Mouse (Mus musculus) CH12.LX (cell line): ENCODE data around the gene Pum2. TPM values are rescaled to one million over a fixed set of nuclear protein-coding genes. Genes with fewer than 3 reads are reported as not detected.
"Not testable (repeated sequence)": the region's sequence is repeated elsewhere in the genome, so short reads cannot be mapped to it uniquely, and the experiment has no call there.

Source experiments
- DNase-seq: peaks from one replicate; pipeline ENCODE4 v3.0.0-alpha.2; 2013; ENCODE audit errors: extremely low read depth
- H3K27ac ChIP-seq: 2 replicates; pipeline ENCODE4 v1.5.1; 2012; ENCODE audit warnings: low read depth, mild to moderate bottlenecking, control low read depth, moderate library complexity; ENCODE audit not compliant: insufficient read depth
- H3K27me3 ChIP-seq: replicated peaks from 2 replicates; pipeline ENCODE3; 2012; ENCODE audit warnings: inconsistent platforms
- H3K36me3 ChIP-seq, 2 experiments: replicated peaks in 1 of 2; 2 replicates each; pipeline versions ENCODE3 to v1.6.1; 2012; ENCODE audit warnings: inconsistent platforms in 1 of 2, low read length in 1 of 2, mild to moderate bottlenecking in 1 of 2, mixed read lengths in 1 of 2, moderate library complexity in 1 of 2; ENCODE audit not compliant: control insufficient read depth in 1 of 2, insufficient read depth in 1 of 2
- H3K4me1 ChIP-seq, 2 experiments: 2 replicates each; pipeline ENCODE4 v1.6.1; 2012; ENCODE audit warnings: inconsistent platforms in 1 of 2, moderate library complexity in 1 of 2; ENCODE audit not compliant: insufficient read depth in 2 of 2, control insufficient read depth in 1 of 2
- H3K4me2 ChIP-seq: 2 replicates; pipeline ENCODE4 v1.6.1; 2012; ENCODE audit warnings: low read depth, mild to moderate bottlenecking, control low read depth; ENCODE audit not compliant: poor library complexity, insufficient read depth, severe bottlenecking
- H3K4me3 ChIP-seq, 3 experiments: fragments of 150-350 bp in 1 of 3; sonication (generic) in 1 of 3; replicated peaks in 1 of 3; 2 replicates each; pipeline versions ENCODE3 to v1.5.1; 2011 to 2012; ENCODE audit warnings: low read depth in 2 of 3, low read length in 2 of 3, mild to moderate bottlenecking in 2 of 3, moderate library complexity in 2 of 3, control low read depth in 1 of 3, improper control_type of control experiment in 1 of 3, inconsistent platforms in 1 of 3, mixed read lengths in 1 of 3; ENCODE audit not compliant: poor library complexity in 1 of 3
- H3K79me2 ChIP-seq: replicated peaks from 2 replicates; pipeline ENCODE4 v1.6.1; 2012; ENCODE audit warnings: mild to moderate bottlenecking, moderate library complexity; ENCODE audit not compliant: control insufficient read depth, poor library complexity, insufficient read depth, severe bottlenecking; ENCODE audit errors: extremely low read depth
- H3K9ac ChIP-seq: 2 replicates; pipeline ENCODE4 v1.6.1; 2012; ENCODE audit warnings: low read depth, mild to moderate bottlenecking, control low read depth, moderate library complexity; ENCODE audit not compliant: insufficient read depth
- H3K9me3 ChIP-seq: replicated peaks from 2 replicates; pipeline ENCODE3; 2012; ENCODE audit warnings: low read length, inconsistent platforms, mixed read lengths
- CHD1 ChIP-seq: IDR thresholded peaks from 2 replicates; pipeline ENCODE4 v1.6.1; 2012; ENCODE audit warnings: low read depth, low read length, improper control_type of control experiment, inconsistent platforms
- CTCF ChIP-seq, 2 experiments: IDR thresholded peaks in 1 of 2; conservative IDR thresholded peaks in 1 of 2; 2 replicates each; pipeline ENCODE4 v1.5.1; 2011 to 2012; ENCODE audit warnings: low read depth in 2 of 2, low read length in 2 of 2, improper control_type of control experiment in 1 of 2, inconsistent platforms in 1 of 2, mild to moderate bottlenecking in 1 of 2, moderate library complexity in 1 of 2
- EP300 ChIP-seq: IDR thresholded peaks from 2 replicates; pipeline ENCODE4 v1.6.1; 2011; ENCODE audit warnings: low read length, improper control_type of control experiment
- ETS1 ChIP-seq: conservative IDR thresholded peaks from 2 replicates; pipeline ENCODE4 v1.6.1; 2012; ENCODE audit warnings: low read depth, mild to moderate bottlenecking, inconsistent platforms, low read length, improper control_type of control experiment, moderate library complexity
- GABPA ChIP-seq: IDR thresholded peaks from 2 replicates; pipeline ENCODE4 v1.6.1; 2012; ENCODE audit warnings: low read depth, low read length, improper control_type of control experiment, inconsistent platforms; ENCODE audit not compliant: insufficient replicate concordance
- IRF4 ChIP-seq: IDR thresholded peaks from 2 replicates; pipeline ENCODE4 v1.6.1; 2014; ENCODE audit warnings: low read depth, mild to moderate bottlenecking, inconsistent platforms, low read length, improper control_type of control experiment
- MAZ ChIP-seq: IDR thresholded peaks from 2 replicates; pipeline ENCODE4 v1.6.1; 2012; ENCODE audit warnings: low read depth, mild to moderate bottlenecking, inconsistent platforms, low read length, improper control_type of control experiment, moderate library complexity
- MEF2A ChIP-seq: IDR thresholded peaks from 2 replicates; pipeline ENCODE4 v1.6.1; 2014; ENCODE audit warnings: low read depth, mild to moderate bottlenecking, inconsistent platforms, low read length, improper control_type of control experiment, borderline replicate concordance
- MYC ChIP-seq: IDR thresholded peaks from 2 replicates; pipeline ENCODE4 v1.6.1; 2011; ENCODE audit warnings: low read depth, mild to moderate bottlenecking, improper control_type of control experiment, low read length
- RAD21 ChIP-seq: IDR thresholded peaks from 2 replicates; pipeline ENCODE4 v1.6.1; 2011; ENCODE audit warnings: low read depth, mild to moderate bottlenecking, low read length, improper control_type of control experiment, moderate library complexity
- RCOR1 ChIP-seq: conservative IDR thresholded peaks from 2 replicates; pipeline ENCODE4 v1.6.1; 2012; ENCODE audit warnings: low read depth, mild to moderate bottlenecking, inconsistent platforms, low read length, improper control_type of control experiment
- SMC3 ChIP-seq: IDR thresholded peaks from 2 replicates; pipeline ENCODE4 v1.6.1; 2011; ENCODE audit warnings: low read depth, low read length, improper control_type of control experiment
- TBP ChIP-seq: conservative IDR thresholded peaks from 2 replicates; pipeline ENCODE4 v1.6.1; 2011; ENCODE audit warnings: low read depth, low read length, improper control_type of control experiment
- UBTF ChIP-seq: IDR thresholded peaks from 2 replicates; pipeline ENCODE4 v1.6.1; 2012; ENCODE audit warnings: low read depth, mild to moderate bottlenecking, inconsistent platforms, low read length, improper control_type of control experiment, moderate library complexity
- USF2 ChIP-seq: conservative IDR thresholded peaks from 2 replicates; pipeline ENCODE4 v1.6.1; 2011; ENCODE audit warnings: low read depth, low read length, improper control_type of control experiment
- ZKSCAN1 ChIP-seq: IDR thresholded peaks from 2 replicates; pipeline ENCODE4 v1.6.1; 2012; ENCODE audit warnings: low read depth, inconsistent platforms, low read length, improper control_type of control experiment, borderline replicate concordance
- ZMIZ1 ChIP-seq: IDR thresholded peaks from 2 replicates; pipeline ENCODE4 v1.6.1; 2012; ENCODE audit warnings: low read depth, mild to moderate bottlenecking, inconsistent platforms, low read length, improper control_type of control experiment
- ZNF384 ChIP-seq: IDR thresholded peaks from 2 replicates; pipeline ENCODE4 v1.6.1; 2012; ENCODE audit warnings: low read depth, low read length, improper control_type of control experiment, inconsistent platforms
- dilution Hi-C: fragments of 300-500 bp; cut with MboI; formaldehyde crosslinking; loops from 2 replicates; pipeline ENCODE4 v1.14.3; 2020; ENCODE audit warnings: low sequenced_read_pairs; ENCODE audit not compliant: extremely low pct_unique_long_range_greater_than_20kb, extremely low pct_ligation_motif_present
- in situ Hi-C: fragments of 300-500 bp; cut with MboI; formaldehyde crosslinking; loops from 3 replicates; pipeline ENCODE4 v1.14.3; 2019; ENCODE audit warnings: low sequenced_read_pairs, low pct_ligation_motif_present, low pct_unique_long_range_greater_than_20kb, mixed read lengths
- polyA plus RNA-seq: library from polyadenylated mRNA; unstranded; fragments of >175 nt; gene quantifications from 2 replicates; pipeline ENCODE4 v1.2.1, GENCODE M21; 2012; ENCODE audit warnings: low read depth; ENCODE audit not compliant: insufficient read length
- total RNA-seq, 2 experiments: library from RNA; depleted of rRNA; stranded (reverse); fragments of 300-350 nt in 1 of 2; fragments of >200 nt in 1 of 2; gene quantifications; 2 replicates each; pipeline ENCODE4 v1.2.3; 2012 to 2014

Gene Pum2
- total and polyA plus RNA-seq, 3 experiments = 52.9 to 90.2 (median 62.7) TPM

DNA sequence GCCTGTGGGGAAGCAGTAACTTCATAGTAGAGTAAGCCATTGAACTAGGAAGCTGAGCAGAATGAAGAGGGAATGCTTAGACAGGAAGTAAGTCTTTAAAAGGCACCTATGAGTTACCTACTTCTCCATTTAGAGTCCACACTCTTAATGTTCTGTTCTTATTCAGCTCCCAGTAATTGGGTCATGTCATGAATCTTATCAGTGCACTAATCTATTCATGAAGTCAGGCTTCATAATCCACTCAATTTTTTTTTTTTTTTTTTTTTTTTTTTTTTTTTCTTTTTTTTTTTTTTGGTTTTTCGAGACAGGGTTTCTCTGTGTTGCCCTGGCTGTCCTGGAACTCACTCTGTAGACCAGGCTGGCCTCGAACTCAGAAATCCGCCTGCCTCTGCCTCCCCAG lies 15.9 kb downstream of the Pum2 start:
- in situ Hi-C loops, H3K4me3 ChIP-seq, H3K4me2 ChIP-seq: not testable (repeated sequence)
- TF ChIP-seq ZNF384 = peak; percentile 55; the same call in 1 of the 2 replicates
- TF ChIP-seq, all 38 proteins: peak for 1; not testable (repeated sequence) for 37
- H3K4me1 ChIP-seq, H3K27ac ChIP-seq, DNase-seq, H3K9ac ChIP-seq, dilution Hi-C loops, H3K9me3 ChIP-seq, H3K27me3 ChIP-seq: not testable (repeated sequence)
- peaks cover 0 to 33% of the 10 kb centered on the region in 2 experiments for H3K36me3 ChIP-seq
- peaks cover 79% of the 10 kb centered on the region for H3K79me2 ChIP-seq

DNA sequence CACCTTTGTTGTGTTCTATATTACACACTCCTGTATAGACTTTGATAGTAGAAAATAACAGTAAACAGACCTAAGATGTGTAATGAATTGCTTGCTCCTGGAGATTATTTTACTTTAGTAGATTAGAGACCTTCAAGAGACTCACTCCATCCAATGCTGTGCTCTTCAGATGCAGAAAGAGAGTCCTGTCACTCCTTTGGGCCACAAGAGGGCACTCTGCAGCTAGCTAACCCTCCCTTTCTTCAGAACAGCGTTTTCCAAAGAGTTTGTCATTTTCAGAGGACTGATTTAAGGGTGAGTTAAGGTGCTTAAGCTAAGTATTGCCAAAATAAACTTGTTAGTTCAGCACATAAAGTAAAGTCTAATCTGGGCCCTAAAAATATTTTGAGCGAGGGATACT lies 25.0 kb downstream of the Pum2 start:
- TF ChIP-seq USF2 = no peak
- no peak for TF ChIP-seq ZNF384
- no peak for TF ChIP-seq IRF4
- no peak for TF ChIP-seq CHD1
- TF ChIP-seq GABPA = no peak
- no peak for TF ChIP-seq ZMIZ1
- TF ChIP-seq EP300 = no peak
- peak; percentile 75 to 77; a peak in 3 of 4 replicates for TF ChIP-seq CTCF (conservative IDR thresholded peaks at IDR 0.05 in 1 of 2, IDR thresholded peaks at IDR 0.05 in 1 of 2; ENCODE audit: low read depth in 2 of 2, low read length in 2 of 2)
- TF ChIP-seq RAD21 = peak; percentile 50
- TF ChIP-seq MYC = no peak
- peak; percentile 60 for TF ChIP-seq SMC3
- no peak for TF ChIP-seq MEF2A
- TF ChIP-seq RCOR1 = no peak
- TF ChIP-seq MAZ = no peak
- no peak for TF ChIP-seq TBP
- TF ChIP-seq ETS1 = no peak
- no peak for TF ChIP-seq ZKSCAN1
- no peak for TF ChIP-seq UBTF
- dilution Hi-C loops (no loop called here), in situ Hi-C loops (no loop called here)
- Histone ChIP-seq H3K4me2 (no peak overlapping the region), H3K4me3 (no peak overlapping the region), H3K27me3 (no peaks in the 10 kb centered on the region), H3K79me2 (peaks cover 47% of the 10 kb centered on the region), H3K9ac (no peak overlapping the region), H3K9me3 (no peaks in the 10 kb centered on the region), H3K27ac (no peak overlapping the region), H3K4me1 (no peaks in the 10 kb centered on the region), H3K36me3 (peaks cover 0 to 44% of the 10 kb centered on the region in 2 experiments)
- DNase-seq = peak; percentile 49
